ENCODE assay signal across 31 mouse cellular contexts in genomic region chr9:80237184-80237799, GRCm38 (mm10).
DNase-seq lines count a peak whose midpoint lies in the region; ATAC-seq and TF ChIP-seq lines count a peak whose summit lies in the region.
"Had no signal": no experiment of that assay in that cellular context is flagged by ENCODE, and none has a peak within 500 bp of the region (broad histone marks: within the 10 kb centered on the region; RNA-seq: fewer than 3 reads in every experiment).

No protein-coding gene starts in this region.

- H3K27ac ChIP-seq in liver, adult 2 months (replicated peaks; ENCODE audit: insufficient read depth, low read depth, low read length): no peak overlapping the region
- no peak overlapping the region for H3K27ac ChIP-seq in liver, embryonic 11.5 days (ENCODE audit: low read depth, low read length)
- peak overlapping the region; percentile 49 for H3K27ac ChIP-seq in kidney, embryonic 15.5 days
- H3K27ac ChIP-seq: forebrain, embryonic 12.5 days; hindbrain, embryonic 13.5 days; limb, embryonic 10.5 days; limb, embryonic 15.5 days; liver, embryonic 15.5 days; midbrain, embryonic 10.5 days; midbrain, embryonic 15.5 days had no signal

- no peak for TF ChIP-seq CTCF in liver, adult 2 months (IDR thresholded peaks at IDR 0.05; ENCODE audit: low read depth, low read length)

- peaks cover 3% of the 10 kb centered on the region; the same call in 1 of the 2 replicates for H3K79me2 ChIP-seq in liver, adult 2 months (ENCODE audit: control insufficient read depth, insufficient read depth, low read length)

- TF ChIP-seq POLR2A in liver, adult 2 months (IDR thresholded peaks at IDR 0.05; ENCODE audit: extremely low read depth, insufficient read depth, low read length): no peak

- no peak for ATAC-seq in liver, embryonic 11.5 days (replicated peaks; ENCODE audit: low FRiP score)
- no peak for ATAC-seq in kidney, embryonic 15.5 days (replicated peaks; ENCODE audit: low FRiP score)
- ATAC-seq: intestine, postnatal 0 days; midbrain, embryonic 15.5 days had no signal

- H3K4me1 ChIP-seq in liver, adult 2 months (ENCODE audit: control insufficient read depth, insufficient read depth, low read length): no peaks in the 10 kb centered on the region
- H3K4me1 ChIP-seq in liver, embryonic 11.5 days (replicated peaks; ENCODE audit: control insufficient read depth, insufficient read depth, low read length): no peaks in the 10 kb centered on the region
- H3K4me1 ChIP-seq in kidney, embryonic 15.5 days: peaks cover 4% of the 10 kb centered on the region
- H3K4me1 ChIP-seq: forebrain, embryonic 12.5 days; heart, embryonic 12.5 days; hindbrain, embryonic 13.5 days; limb, embryonic 15.5 days; liver, embryonic 15.5 days; midbrain, embryonic 15.5 days had no signal

- no peak overlapping the region for H3K4me2 ChIP-seq in liver, embryonic 11.5 days
- no peak overlapping the region for H3K4me2 ChIP-seq in kidney, embryonic 15.5 days
- H3K4me2 ChIP-seq: forebrain, embryonic 12.5 days; heart, embryonic 12.5 days; hindbrain, embryonic 13.5 days; limb, embryonic 15.5 days; liver, embryonic 15.5 days; lung, embryonic 14.5 days; midbrain, embryonic 15.5 days had no signal

- H3K9me3 ChIP-seq in liver, embryonic 11.5 days (ENCODE audit: control insufficient read depth, low read length): no peaks in the 10 kb centered on the region
- no peaks in the 10 kb centered on the region for H3K9me3 ChIP-seq in kidney, embryonic 15.5 days (replicated peaks)
- H3K9me3 ChIP-seq: limb, embryonic 10.5 days; liver, embryonic 15.5 days had no signal

- H3K27me3 ChIP-seq in liver, adult 2 months (ENCODE audit: control insufficient read depth, insufficient read depth, low read length): no peaks in the 10 kb centered on the region
- H3K27me3 ChIP-seq in liver, embryonic 11.5 days (replicated peaks; ENCODE audit: control insufficient read depth, insufficient read depth, low read length): no peaks in the 10 kb centered on the region
- no peaks in the 10 kb centered on the region for H3K27me3 ChIP-seq in kidney, embryonic 15.5 days
- H3K27me3 ChIP-seq: CH12.LX; forebrain, embryonic 12.5 days; heart, embryonic 12.5 days; hindbrain, embryonic 13.5 days; limb, embryonic 15.5 days; liver, embryonic 15.5 days; midbrain, embryonic 15.5 days had no signal

- H3K9ac ChIP-seq in liver, adult 2 months (ENCODE audit: low read depth, low read length): no peak overlapping the region
- no peak overlapping the region for H3K9ac ChIP-seq in liver, embryonic 11.5 days (ENCODE audit: low read depth, low read length)
- H3K9ac ChIP-seq in kidney, embryonic 15.5 days: no peak overlapping the region
- H3K9ac ChIP-seq: forebrain, embryonic 12.5 days; heart, embryonic 12.5 days; hindbrain, embryonic 13.5 days; limb, embryonic 15.5 days; liver, embryonic 15.5 days; lung, embryonic 14.5 days; midbrain, embryonic 15.5 days had no signal

- H3K4me3 ChIP-seq in liver, adult 2 months (ENCODE audit: insufficient read depth, low read depth, low read length): no peak overlapping the region
- H3K4me3 ChIP-seq in liver, embryonic 11.5 days (ENCODE audit: low read depth, low read length): no peak overlapping the region
- no peak overlapping the region for H3K4me3 ChIP-seq in kidney, embryonic 15.5 days (replicated peaks)
- H3K4me3 ChIP-seq: erythroblast, embryonic 14.5 days; forebrain, embryonic 12.5 days; heart, embryonic 12.5 days; hindbrain, embryonic 13.5 days; limb, embryonic 10.5 days; limb, embryonic 15.5 days; liver, embryonic 15.5 days; midbrain, embryonic 10.5 days; midbrain, embryonic 15.5 days had no signal

- WGBS in liver, adult 2 months: 54% methylated on average over 1 of the region's 1 CpGs
- 77% methylated on average over 1 of the region's 1 CpGs for WGBS in liver, embryonic 11.5 days
- WGBS in kidney, embryonic 15.5 days: 76% methylated on average over 1 of the region's 1 CpGs

- peaks cover 15% of the 10 kb centered on the region for H3K36me3 ChIP-seq in liver, adult 2 months (ENCODE audit: control insufficient read depth, insufficient read depth, low read length)
- no peaks in the 10 kb centered on the region for H3K36me3 ChIP-seq in liver, embryonic 11.5 days (ENCODE audit: control insufficient read depth, insufficient read depth, low read length)
- peaks cover 18% of the 10 kb centered on the region for H3K36me3 ChIP-seq in kidney, embryonic 15.5 days
- H3K36me3 ChIP-seq: forebrain, embryonic 12.5 days; hindbrain, embryonic 13.5 days; limb, embryonic 10.5 days; limb, embryonic 15.5 days; liver, embryonic 15.5 days; midbrain, embryonic 10.5 days; midbrain, embryonic 15.5 days had no signal

- DNase-seq in liver, adult 2 months (ENCODE audit: extremely low read depth, low read depth, low spot score): peak; percentile 26
- no peak for DNase-seq in liver, embryonic 11.5 days (ENCODE audit: low spot score)
- DNase-seq in kidney, postnatal 25 days: peak; percentile 54 to 79
- DNase-seq in gastrocnemius, adult 8-10 months (ENCODE audit: low spot score in 2 of 2): no peak
- no peak for DNase-seq in adrenal gland, adult 2 months
- DNase-seq in thymus, postnatal 36 days: no peak
- no peak for DNase-seq in lung, postnatal 36 days
- DNase-seq: adrenal gland, postnatal 25 days; cerebellum, adult 11-12 months; cerebellum, adult 9-11 months; gastrocnemius, postnatal 25 days; heart, adult 18-20 months; heart, postnatal 4 days; layer of hippocampus, postnatal 36 days; lung, embryonic 14.5 days; lung, postnatal 14 days; spleen, adult 18-20 months; thymus, adult 18-20 months; thymus, postnatal 25 days had no signal

Comparison
In these comparisons a context has a peak if more than half of its experiments do, and no peak if none do; other contexts are left out.
1. DNase-seq: peak in liver, adult 2 months (single experiment) and kidney, postnatal 25 days (2 of 2); none in liver, embryonic 11.5 days (single experiment), gastrocnemius, adult 8-10 months (0 of 2), adrenal gland, adult 2 months (single experiment), thymus, postnatal 36 days (0 of 2) and lung, postnatal 36 days (single experiment).